Mouse (Mus musculus): ENCODE data around the gene Zfp697.
"Not testable (repeated sequence)": the region's sequence is repeated elsewhere in the genome, so short reads cannot be mapped to it uniquely, and the experiment has no call there.

The Zfp697 gene

GRCm38 (mm10) chr3:98416426-98417250 is 34.4 kb downstream of the Zfp697 start:
- in situ Hi-C loops (cut with MboI, MseI): loop anchor here in 1 of 2 experiments (25.0 kb wide), 1 partner anchor 1454 kb away; no protein-coding TSS in a partner anchor

GRCm38 (mm10) chr3:98417328-98417727 is 35.1 kb downstream of the Zfp697 start:
- in situ Hi-C loops (cut with MboI, MseI): loop anchor here in 1 of 2 experiments (25.0 kb wide), 1 partner anchor 1455 kb away; no protein-coding TSS in a partner anchor

- in situ Hi-C loops (cut with MboI, MseI): loop anchor here in 1 of 2 experiments (25.0 kb wide), 1 partner anchor 1457 kb away; no protein-coding TSS in a partner anchor
These were observed 36.9 kb downstream of the Zfp697 start for GRCm38 (mm10) chr3:98418991-98419785.

- in situ Hi-C loops (cut with MboI, MseI): loop anchor here in 1 of 2 experiments (5.0 to 25.0 kb wide), 2 partner anchors 62 to 1457 kb away; no protein-coding TSS in a partner anchor
These were observed 37.5 kb downstream of the Zfp697 start for GRCm38 (mm10) chr3:98419786-98420070.

- in situ Hi-C loops (cut with MboI, MseI): loop anchor here in 1 of 2 experiments (5.0 to 25.0 kb wide), 2 partner anchors 66 to 1461 kb away; no protein-coding TSS in a partner anchor
These were observed 40.7 kb downstream of the Zfp697 start for GRCm38 (mm10) chr3:98422926-98423325.

- in situ Hi-C loops (cut with MboI, MseI): no loop called here
These were observed 44.5 kb downstream of the Zfp697 start for GRCm38 (mm10) chr3:98426749-98427148.

GRCm38 (mm10) chr3:98427260-98427599 is 45.0 kb downstream of the Zfp697 start:
- in situ Hi-C loops (cut with MboI, MseI): no loop called here

GRCm38 (mm10) chr3:98427600-98428448 is 45.6 kb downstream of the Zfp697 start:
- in situ Hi-C loops (cut with MboI, MseI): no loop called here

GRCm38 (mm10) chr3:98428449-98428775 is 46.2 kb downstream of the Zfp697 start:
- in situ Hi-C loops (cut with MboI, MseI): no loop called here

GRCm38 (mm10) chr3:98428928-98429525 is 46.8 kb downstream of the Zfp697 start:
- in situ Hi-C loops (cut with MboI, MseI): no loop called here

GRCm38 (mm10) chr3:98434088-98434816 is 52.0 kb downstream of the Zfp697 start:
- in situ Hi-C loops (cut with MboI, MseI): no loop called here

- in situ Hi-C loops (cut with MboI, MseI): loop anchor here in 1 of 2 experiments (5.0 kb wide), 1 partner anchor 62 kb away; no protein-coding TSS in a partner anchor
These were observed 52.8 kb downstream of the Zfp697 start for GRCm38 (mm10) chr3:98435030-98435429.

GRCm38 (mm10) chr3:98442245-98442644 is 60.0 kb downstream of the Zfp697 start:
- in situ Hi-C loops (cut with MboI, MseI): loop anchor here (5.0 kb wide), 4 partner anchors 55 to 215 kb away; no protein-coding TSS in a partner anchor

GRCm38 (mm10) chr3:98443149-98443779 is 61.0 kb downstream of the Zfp697 start:
- in situ Hi-C loops (cut with MboI, MseI): loop anchor here (5.0 kb wide), 4 partner anchors 54 to 216 kb away; no protein-coding TSS in a partner anchor

GRCm38 (mm10) chr3:98443924-98444323 is 61.7 kb downstream of the Zfp697 start:
- in situ Hi-C loops (cut with MboI, MseI): loop anchor here (5.0 kb wide), 4 partner anchors 53 to 217 kb away; no protein-coding TSS in a partner anchor

GRCm38 (mm10) chr3:98453786-98454185 is 71.5 kb downstream of the Zfp697 start:
- in situ Hi-C loops (cut with MboI, MseI): not testable (repeated sequence)

GRCm38 (mm10) chr3:98457026-98457425 is 74.8 kb downstream of the Zfp697 start, which contains the start of gene Gm4450:
Gm4450 (minus strand) TSS chr3:98457126.
- in situ Hi-C loops (cut with MboI, MseI): not testable (repeated sequence)

GRCm38 (mm10) chr3:98469323-98469722 is 87.1 kb downstream of the Zfp697 start:
- in situ Hi-C loops (cut with MboI, MseI): loop anchor here (5.0 kb wide), 2 partner anchors 53 to 108 kb away; no protein-coding TSS in a partner anchor

GRCm38 (mm10) chr3:98471057-98471456 is 88.8 kb downstream of the Zfp697 start:
- in situ Hi-C loops (cut with MboI, MseI): not testable (repeated sequence)
